Mouse (Mus musculus): ENCODE measurements around the gene Rhbdd1. TPM values are rescaled to one million over a fixed set of nuclear protein-coding genes. Genes with fewer than 3 reads are reported as not detected.

Rhbdd1 gene
- polyA plus RNA-seq, 1 experiment from 2014 or later, result 7.2 TPM

GRCm38 (mm10) chr1:82491954-82492353 lies 175.7 kb downstream of the Rhbdd1 start:
- DNase-seq (ENCODE audit: low spot score, missing footprints) (peak; percentile 80), ATAC-seq (ENCODE audit: low FRiP score) (no peak)
- Histone ChIP-seq H3K27me3 (ENCODE audit: control insufficient read depth, insufficient read depth, low read length) (no peaks in the 10 kb centered on the region), H3K4me3 (ENCODE audit: low read depth, low read length) (no peak overlapping the region), H3K4me2 (no peak overlapping the region), H3K27ac (ENCODE audit: low read depth, low read length) (no peak overlapping the region), H3K36me3 (ENCODE audit: control insufficient read depth, insufficient read depth, low read length) (no peaks in the 10 kb centered on the region), H3K4me1 (ENCODE audit: control insufficient read depth, insufficient read depth, low read length) (no peaks in the 10 kb centered on the region), H3K9me3 (ENCODE audit: control insufficient read depth, low read length) (no peaks in the 10 kb centered on the region), H3K9ac (ENCODE audit: low read length) (no peak overlapping the region)
- 85% methylated on average over 2 of the region's 2 CpGs for WGBS

Small RNA genes within 50 kb of the gene (microRNA-seq; reads per million reads assigned to microRNA genes)
- gene Gm22112, result not detected

Other genes starting within 250 kb of the Rhbdd1 start
- 22.6 and 23.7 TPM in 2 replicates for gene Gm9747, start 83.3 kb upstream of the Rhbdd1 start, polyA plus RNA-seq (2014; fragmentation: Nextera tagmentation; extraction: Ambion mirVana)
- gene Irs1, start 25.0 kb upstream of the Rhbdd1 start, polyA plus RNA-seq (2014; fragmentation: Nextera tagmentation; extraction: Ambion mirVana), result 5.3 and 5.9 TPM in 2 replicates